In genomic region chr3:32365546-32366245, GRCm38 (mm10) we compare ENCODE assay signal across 7 mouse cellular contexts. TPM values are rescaled to one million over a fixed set of nuclear protein-coding genes. Genes with fewer than 3 reads are reported as not detected.
A peak's percentile ranks its signal among the peaks of the same experiment; 100 is the strongest.
DNase-seq lines count a peak whose midpoint lies in the region; ATAC-seq and TF ChIP-seq lines count a peak whose summit lies in the region.

Gene Zmat3 (minus strand): TSS chr3:32366014.

- 0 out of 2 replicates have a peak, but pooled peaks cover 1% of the 10 kb centered on the region for H3K79me2 ChIP-seq in heart, adult 2 months (replicated peaks; ENCODE audit: control insufficient read depth, insufficient read depth, low read length)

- 5% methylated on average over 33 of the region's 48 CpGs for WGBS in embryonic facial prominence, embryonic 12.5 days
- 1% methylated on average over 25 of the region's 48 CpGs for WGBS in heart, adult 2 months
- WGBS in limb, embryonic 13.5 days, result 3% methylated on average over 39 of the region's 48 CpGs
- WGBS in midbrain, embryonic 15.5 days, result 4% methylated on average over 38 of the region's 48 CpGs

- H3K4me2 ChIP-seq in embryonic facial prominence, embryonic 12.5 days (replicated peaks), result peak within 1 kb of the TSS; percentile 83
- H3K4me2 ChIP-seq in limb, embryonic 13.5 days (replicated peaks), result peak within 1 kb of the TSS; percentile 83
- H3K4me2 ChIP-seq in midbrain, embryonic 15.5 days, result peak within 1 kb of the TSS; percentile 80

- ATAC-seq in embryonic facial prominence, embryonic 12.5 days (ENCODE audit: insufficient number of reproducible peaks, insufficient read depth, low FRiP score, low TSS enrichment), result peak; percentile 38; the same call in 1 of the 2 replicates
- ATAC-seq in limb, embryonic 13.5 days (ENCODE audit: low FRiP score, low read depth), result peak; percentile 75
- peak; percentile 89 for ATAC-seq in midbrain, embryonic 15.5 days (replicated peaks)

- intact Hi-C loops in heart, adult 2 months (cut with DNase I), result loop anchor here (1.0 to 2.0 kb wide), 3 partner anchors 33 to 145 kb away; partner anchors contain the start of gene Zfp639

- peak; percentile 72 for TF ChIP-seq POLR2A in heart, adult 2 months (IDR thresholded peaks at IDR 0.05; ENCODE audit: insufficient read depth, low read depth, low read length)

- no peaks in the 10 kb centered on the region for H3K9me3 ChIP-seq in embryonic facial prominence, embryonic 12.5 days
- H3K9me3 ChIP-seq in limb, embryonic 13.5 days, result no peaks in the 10 kb centered on the region
- H3K9me3 ChIP-seq in midbrain, embryonic 15.5 days, result no peaks in the 10 kb centered on the region

- H3K27ac ChIP-seq in embryonic facial prominence, embryonic 12.5 days, result peak within 1 kb of the TSS; percentile 69
- peak within 1 kb of the TSS; percentile 89 for H3K27ac ChIP-seq in heart, adult 2 months
- H3K27ac ChIP-seq in limb, embryonic 13.5 days, result peak within 1 kb of the TSS; percentile 44; the same call in 1 of the 2 replicates
- peak within 1 kb of the TSS; percentile 96 for H3K27ac ChIP-seq in midbrain, embryonic 15.5 days

- H3K27me3 ChIP-seq in embryonic facial prominence, embryonic 12.5 days, result peaks cover 8% of the 10 kb centered on the region; the same call in 1 of the 2 replicates
- no peaks in the 10 kb centered on the region for H3K27me3 ChIP-seq in heart, adult 2 months (ENCODE audit: control insufficient read depth, insufficient read depth, low read length)
- H3K27me3 ChIP-seq in limb, embryonic 13.5 days, result no peaks in the 10 kb centered on the region
- no peaks in the 10 kb centered on the region for H3K27me3 ChIP-seq in midbrain, embryonic 15.5 days (replicated peaks)

- peak within 1 kb of the TSS; percentile 78 for H3K4me3 ChIP-seq in embryonic facial prominence, embryonic 12.5 days
- H3K4me3 ChIP-seq in heart, adult 2 months, result peak within 1 kb of the TSS; percentile 84
- H3K4me3 ChIP-seq in limb, embryonic 13.5 days, result peak within 1 kb of the TSS; percentile 92
- peak within 1 kb of the TSS; percentile 95 for H3K4me3 ChIP-seq in midbrain, embryonic 15.5 days

- H3K4me1 ChIP-seq in embryonic facial prominence, embryonic 12.5 days, result peaks cover 15% of the 10 kb centered on the region; the same call in 1 of the 2 replicates
- peaks cover 4% of the 10 kb centered on the region for H3K4me1 ChIP-seq in heart, adult 2 months (ENCODE audit: control insufficient read depth, insufficient read depth, low read length)
- peaks cover 32% of the 10 kb centered on the region for H3K4me1 ChIP-seq in limb, embryonic 13.5 days
- H3K4me1 ChIP-seq in midbrain, embryonic 15.5 days, result peaks cover 29% of the 10 kb centered on the region

- H3K36me3 ChIP-seq in embryonic facial prominence, embryonic 12.5 days, result no peaks in the 10 kb centered on the region
- H3K36me3 ChIP-seq in heart, adult 2 months (ENCODE audit: control insufficient read depth, insufficient read depth, low read length), result no peaks in the 10 kb centered on the region
- H3K36me3 ChIP-seq in limb, embryonic 13.5 days, result no peaks in the 10 kb centered on the region
- no peaks in the 10 kb centered on the region for H3K36me3 ChIP-seq in midbrain, embryonic 15.5 days (replicated peaks)

- TF ChIP-seq EP300 in heart, adult 2 months (IDR thresholded peaks at IDR 0.05; ENCODE audit: insufficient read depth, low read depth, low read length), result no peak

- H3K9ac ChIP-seq in embryonic facial prominence, embryonic 12.5 days, result peak within 1 kb of the TSS; percentile 79
- H3K9ac ChIP-seq in heart, adult 2 months (ENCODE audit: low read depth, low read length), result peak within 1 kb of the TSS; percentile 98
- peak within 1 kb of the TSS; percentile 83 for H3K9ac ChIP-seq in limb, embryonic 13.5 days
- peak within 1 kb of the TSS; percentile 95 for H3K9ac ChIP-seq in midbrain, embryonic 15.5 days

- DNase-seq in adrenal gland, postnatal 25 days, result peak; percentile 91
- peak; percentile 91 for DNase-seq in heart, adult 2 months
- DNase-seq in kidney, adult 8-10 months, result peak; percentile 81 to 85
- peak; percentile 76 to 77 for DNase-seq in spleen, adult 18-20 months

- peak; percentile 61 for TF ChIP-seq CTCF in heart, adult 2 months (IDR thresholded peaks at IDR 0.05)

RNA-seq across cellular contexts. Expression of gene Zmat3, which starts in this region (rescaled TPM):
- 17.7 and 19.9 TPM in 2 replicates for total RNA-seq in adrenal gland, postnatal 25 days (2021)
- polyA plus RNA-seq in embryonic facial prominence, embryonic 12.5 days (2016; fragmentation: Nextera tagmentation; extraction: Ambion mirVana), result 5.2 TPM in 2 replicates
- total RNA-seq in heart, adult 2 months (2021), result 1 to 10 TPM; 5.9 to 6.1 TPM
- 4.4 and 7.3 TPM in 2 replicates for polyA plus RNA-seq in heart, adult 2 months (2012; rRNA removed)
- polyA plus RNA-seq in limb, embryonic 13.5 days (2015; fragmentation: Nextera tagmentation; extraction: Ambion mirVana), result 5.5 and 5.7 TPM in 2 replicates
- 7.0 and 8.0 TPM in 2 replicates for polyA plus RNA-seq in midbrain, embryonic 15.5 days (2015; fragmentation: Nextera tagmentation; extraction: Ambion mirVana)

Comparison
In these comparisons a context has a peak if more than half of its experiments do, and no peak if none do; other contexts are left out.
1. Peak in every context shown above with its lines: DNase-seq, ATAC-seq, H3K4me3 ChIP-seq and H3K27ac ChIP-seq.
2. ATAC-seq: peak in every context shown above with its lines; median percentile 89 in midbrain, embryonic 15.5 days; 75 in limb, embryonic 13.5 days; 38 in embryonic facial prominence, embryonic 12.5 days.
3. H3K27ac ChIP-seq: peak in every context shown above with its lines; median percentile 96 in midbrain, embryonic 15.5 days; 89 in heart, adult 2 months; 69 in embryonic facial prominence, embryonic 12.5 days; 44 in limb, embryonic 13.5 days.